Mouse (Mus musculus) E14TG2a.4 (cell line): ENCODE results near the gene Anapc15-ps.

Experiments
- H3K27me3 ChIP-seq: 2 replicates; pipeline ENCODE4 v1.6.1; 2014; ENCODE audit warnings: low read length, control low read depth; ENCODE audit not compliant: insufficient read depth
- H3K36me3 ChIP-seq: 2 replicates; pipeline ENCODE4 v1.6.1; 2014; ENCODE audit warnings: low read length, control low read depth; ENCODE audit not compliant: insufficient read depth
- H3K4me1 ChIP-seq: replicated peaks from 2 replicates; pipeline ENCODE4 v1.6.1; 2014; ENCODE audit warnings: low read depth, low read length, control low read depth
- H3K4me3 ChIP-seq: replicated peaks from 2 replicates; pipeline ENCODE4 v1.5.1; 2014; ENCODE audit warnings: mild to moderate bottlenecking, low read length
- H3K9me3 ChIP-seq: 2 replicates; pipeline ENCODE4 v1.6.1; 2014; ENCODE audit warnings: low read length, control low read depth
- CTCF ChIP-seq: conservative IDR thresholded peaks from 2 replicates; pipeline ENCODE4 v1.5.1; 2014; ENCODE audit warnings: low read length
- NANOG ChIP-seq: IDR thresholded peaks from 2 replicates; pipeline ENCODE4 v1.6.1; 2014; ENCODE audit warnings: borderline replicate concordance, low read length, mixed read lengths
- POU5F1 ChIP-seq: IDR thresholded peaks from 2 replicates; pipeline ENCODE4 v1.6.1; 2014; ENCODE audit warnings: low read length, borderline replicate concordance

Anapc15-ps gene

GRCm38 (mm10) chr10:95658836-95659343, 14.4 kb downstream of the Anapc15-ps start:
- no peak for TF ChIP-seq POU5F1
- no peak for TF ChIP-seq CTCF
- no peak for TF ChIP-seq NANOG
- Histone ChIP-seq H3K4me1 (peaks cover 27% of the 10 kb centered on the region), H3K4me3 (no peak overlapping the region), H3K36me3 (no peaks in the 10 kb centered on the region), H3K9me3 (no peaks in the 10 kb centered on the region), H3K27me3 (0 out of 2 replicates have a peak, but pooled peaks cover 3% of the 10 kb centered on the region)

GRCm38 (mm10) chr10:95656236-95657225, 16.7 kb downstream of the Anapc15-ps start:
- Histone ChIP-seq H3K27me3 (0 out of 2 replicates have a peak, but pooled peaks cover 3% of the 10 kb centered on the region), H3K9me3 (no peaks in the 10 kb centered on the region), H3K36me3 (no peaks in the 10 kb centered on the region), H3K4me1 (peaks cover 27% of the 10 kb centered on the region), H3K4me3 (no peak overlapping the region)
- no peak for TF ChIP-seq POU5F1
- TF ChIP-seq CTCF: no peak
- no peak for TF ChIP-seq NANOG

GRCm38 (mm10) chr10:95652131-95652530, 21.1 kb downstream of the Anapc15-ps start:
- TF ChIP-seq CTCF: no peak
- TF ChIP-seq POU5F1: no peak
- no peak for TF ChIP-seq NANOG
- H3K36me3 ChIP-seq: no peaks in the 10 kb centered on the region
- peaks cover 15% of the 10 kb centered on the region for H3K4me1 ChIP-seq
- no peak overlapping the region for H3K4me3 ChIP-seq
- H3K9me3 ChIP-seq: no peaks in the 10 kb centered on the region
- 0 out of 2 replicates have a peak, but pooled peaks cover 3% of the 10 kb centered on the region for H3K27me3 ChIP-seq

- Histone ChIP-seq H3K4me3 (no peak overlapping the region), H3K36me3 (no peaks in the 10 kb centered on the region), H3K9me3 (peaks cover 2% of the 10 kb centered on the region; the same call in 1 of the 2 replicates), H3K27me3 (0 out of 2 replicates have a peak, but pooled peaks cover 2% of the 10 kb centered on the region), H3K4me1 (peaks cover 38% of the 10 kb centered on the region)
- no peak for TF ChIP-seq CTCF
- TF ChIP-seq POU5F1: no peak
- no peak for TF ChIP-seq NANOG
These were observed 24.8 kb downstream of the Anapc15-ps start for GRCm38 (mm10) chr10:95648326-95648888.

- no peak for TF ChIP-seq CTCF
- no peak for TF ChIP-seq NANOG
- TF ChIP-seq POU5F1: no peak
These were observed 26.1 kb downstream of the Anapc15-ps start for GRCm38 (mm10) chr10:95647128-95647527.

GRCm38 (mm10) chr10:95646576-95646975, 26.7 kb downstream of the Anapc15-ps start:
- Histone ChIP-seq H3K9me3 (peaks cover 2% of the 10 kb centered on the region; the same call in 1 of the 2 replicates), H3K36me3 (no peaks in the 10 kb centered on the region), H3K4me3 (no peak overlapping the region), H3K27me3 (0 out of 2 replicates have a peak, but pooled peaks cover 2% of the 10 kb centered on the region), H3K4me1 (peaks cover 55% of the 10 kb centered on the region)
- TF ChIP-seq NANOG: no peak
- no peak for TF ChIP-seq CTCF
- no peak for TF ChIP-seq POU5F1

More at GRCm38 (mm10) chr10:95647128-95647527, 26.1 kb downstream of the Anapc15-ps start:
- H3K27me3 ChIP-seq: 0 out of 2 replicates have a peak, but pooled peaks cover 2% of the 10 kb centered on the region
- peaks cover 51% of the 10 kb centered on the region for H3K4me1 ChIP-seq
- H3K36me3 ChIP-seq: no peaks in the 10 kb centered on the region
- 0 out of 2 replicates have a peak overlapping the region, but pooled peaks have one; percentile 0 for H3K4me3 ChIP-seq
- peaks cover 2% of the 10 kb centered on the region; the same call in 1 of the 2 replicates for H3K9me3 ChIP-seq

GRCm38 (mm10) chr10:95643696-95644360, 29.4 kb downstream of the Anapc15-ps start:
- Histone ChIP-seq H3K4me3 (no peak overlapping the region), H3K9me3 (peaks cover 2% of the 10 kb centered on the region; the same call in 1 of the 2 replicates), H3K4me1 (peaks cover 58% of the 10 kb centered on the region), H3K27me3 (0 out of 2 replicates have a peak, but pooled peaks cover 2% of the 10 kb centered on the region), H3K36me3 (no peaks in the 10 kb centered on the region)
- no peak for TF ChIP-seq CTCF
- no peak for TF ChIP-seq POU5F1
- TF ChIP-seq NANOG: no peak

- TF ChIP-seq POU5F1: no peak
- TF ChIP-seq NANOG: peak; percentile 83
- no peak overlapping the region for H3K4me3 ChIP-seq
- H3K9me3 ChIP-seq: peaks cover 2% of the 10 kb centered on the region; the same call in 1 of the 2 replicates
- H3K36me3 ChIP-seq: no peaks in the 10 kb centered on the region
- H3K27me3 ChIP-seq: 0 out of 2 replicates have a peak, but pooled peaks cover 2% of the 10 kb centered on the region
- peaks cover 53% of the 10 kb centered on the region for H3K4me1 ChIP-seq
These were observed 30.2 kb downstream of the Anapc15-ps start for GRCm38 (mm10) chr10:95643042-95643441.
